Mouse (Mus musculus): Measurements from ENCODE around the gene Lix1. TPM values are rescaled to one million over a fixed set of nuclear protein-coding genes. Genes with fewer than 3 reads are reported as not detected.

Gene Lix1
- polyA plus RNA-seq, 1 experiment from 2014 or later = 0.25 TPM

GRCm38 (mm10) chr17:17425906-17426305 lies 23.4 kb downstream of the Lix1 start:
- Histone ChIP-seq H3K4me2 (ENCODE audit: low read depth, low read length) (no peak overlapping the region), H3K27me3 (ENCODE audit: insufficient read depth, low read length) (no peaks in the 10 kb centered on the region), H3K36me3 (replicated peaks; ENCODE audit: insufficient read depth, low read length) (no peaks in the 10 kb centered on the region), H3K9me3 (ENCODE audit: low read length) (no peaks in the 10 kb centered on the region), H3K4me3 (ENCODE audit: low read depth, low read length) (no peak overlapping the region), H3K4me1 (ENCODE audit: insufficient read depth) (no peaks in the 10 kb centered on the region), H3K27ac (ENCODE audit: low read depth) (no peak overlapping the region), H3K9ac (replicated peaks) (no peak overlapping the region)
- TF ChIP-seq CTCF (IDR thresholded peaks at IDR 0.05; ENCODE audit: low read depth) (no peak), EP300 (IDR thresholded peaks at IDR 0.05; ENCODE audit: low read depth) (no peak)
- WGBS (ENCODE audit: insufficient replicate concordance) = 61% methylated on average over 3 of the region's 3 CpGs
- DNase-seq = no peak
- ATAC-seq = no peak

GRCm38 (mm10) chr17:17428888-17429287 lies 26.4 kb downstream of the Lix1 start:
- 65% methylated on average over 2 of the region's 2 CpGs for WGBS (ENCODE audit: insufficient replicate concordance)
- no peak for ATAC-seq
- Histone ChIP-seq H3K9ac (replicated peaks) (no peak overlapping the region), H3K9me3 (ENCODE audit: low read length) (no peaks in the 10 kb centered on the region), H3K27me3 (ENCODE audit: insufficient read depth, low read length) (no peaks in the 10 kb centered on the region), H3K4me1 (ENCODE audit: insufficient read depth) (no peaks in the 10 kb centered on the region), H3K36me3 (replicated peaks; ENCODE audit: insufficient read depth, low read length) (no peaks in the 10 kb centered on the region), H3K4me3 (ENCODE audit: low read depth, low read length) (no peak overlapping the region), H3K27ac (ENCODE audit: low read depth) (no peak overlapping the region), H3K4me2 (ENCODE audit: low read depth, low read length) (no peak overlapping the region)
- no peak for TF ChIP-seq CTCF (IDR thresholded peaks at IDR 0.05; ENCODE audit: low read depth)
- TF ChIP-seq EP300 (IDR thresholded peaks at IDR 0.05; ENCODE audit: low read depth) = no peak
- DNase-seq = no peak

- no peaks in the 10 kb centered on the region for H3K9me3 ChIP-seq (ENCODE audit: low read length)
- no peak for DNase-seq
- TF ChIP-seq EP300 (IDR thresholded peaks at IDR 0.05; ENCODE audit: low read depth) (no peak), CTCF (IDR thresholded peaks at IDR 0.05; ENCODE audit: low read depth) (no peak)
- H3K27ac ChIP-seq (ENCODE audit: low read depth) = no peak overlapping the region
- no peaks in the 10 kb centered on the region for H3K27me3 ChIP-seq (ENCODE audit: insufficient read depth, low read length)
- WGBS (ENCODE audit: insufficient replicate concordance) = 74% methylated on average over 4 of the region's 4 CpGs
- H3K4me3 ChIP-seq (ENCODE audit: low read depth, low read length) = no peak overlapping the region
- H3K4me1 ChIP-seq (ENCODE audit: insufficient read depth) = no peaks in the 10 kb centered on the region
- H3K36me3 ChIP-seq (replicated peaks; ENCODE audit: insufficient read depth, low read length) = no peaks in the 10 kb centered on the region
- H3K9ac ChIP-seq (replicated peaks) = no peak overlapping the region
- H3K4me2 ChIP-seq (ENCODE audit: low read depth, low read length) = no peak overlapping the region
- ATAC-seq = no peak
These were observed 31.2 kb downstream of the Lix1 start for GRCm38 (mm10) chr17:17433679-17434078.

DNA sequence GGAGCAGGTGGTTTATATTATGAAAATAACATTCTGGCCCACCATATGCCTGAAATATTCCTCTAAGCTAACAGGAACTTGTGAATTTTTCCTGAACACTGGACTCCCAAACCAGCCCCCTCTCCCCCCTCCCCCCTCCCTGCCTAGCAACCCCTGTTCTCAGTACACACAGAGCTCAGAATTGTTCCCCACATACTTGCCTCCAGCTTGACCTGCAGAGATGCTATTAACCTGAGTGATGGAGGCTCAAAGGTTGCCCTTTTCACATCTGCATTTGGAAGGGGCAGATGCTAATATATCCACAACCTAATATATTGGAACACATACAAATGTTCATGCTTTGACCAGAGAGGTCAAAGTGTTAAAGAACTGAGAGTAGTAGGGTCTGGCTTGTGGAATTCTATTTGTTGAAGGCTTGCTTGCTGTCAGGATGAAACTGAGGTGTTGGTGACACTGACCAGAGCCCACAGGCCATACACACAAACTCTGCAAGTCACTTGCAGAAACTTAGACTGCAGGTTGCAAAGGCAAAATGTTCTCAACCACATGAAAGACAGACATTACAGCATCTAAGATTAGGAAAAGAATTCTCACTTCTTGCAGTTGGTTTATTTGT lies 36.2 kb downstream of the Lix1 start:
- DNase-seq = no peak
- no peaks in the 10 kb centered on the region for H3K36me3 ChIP-seq (replicated peaks; ENCODE audit: insufficient read depth, low read length)
- no peak overlapping the region for H3K4me2 ChIP-seq (ENCODE audit: low read depth, low read length)
- TF ChIP-seq CTCF (IDR thresholded peaks at IDR 0.05; ENCODE audit: low read depth) (no peak), EP300 (IDR thresholded peaks at IDR 0.05; ENCODE audit: low read depth) (no peak)
- H3K4me1 ChIP-seq (ENCODE audit: insufficient read depth) = no peaks in the 10 kb centered on the region
- H3K9me3 ChIP-seq (ENCODE audit: low read length) = no peaks in the 10 kb centered on the region
- H3K4me3 ChIP-seq (ENCODE audit: low read depth, low read length) = no peak overlapping the region
- no peak overlapping the region for H3K9ac ChIP-seq (replicated peaks)
- no peak for ATAC-seq
- H3K27me3 ChIP-seq (ENCODE audit: insufficient read depth, low read length) = no peaks in the 10 kb centered on the region
- H3K27ac ChIP-seq (ENCODE audit: low read depth) = no peak overlapping the region

- ATAC-seq = no peak
- TF ChIP-seq EP300 (IDR thresholded peaks at IDR 0.05; ENCODE audit: low read depth) = no peak
- no peak for TF ChIP-seq CTCF (IDR thresholded peaks at IDR 0.05; ENCODE audit: low read depth)
- Histone ChIP-seq H3K36me3 (replicated peaks; ENCODE audit: insufficient read depth, low read length) (no peaks in the 10 kb centered on the region), H3K4me1 (ENCODE audit: insufficient read depth) (no peaks in the 10 kb centered on the region), H3K27me3 (ENCODE audit: insufficient read depth, low read length) (no peaks in the 10 kb centered on the region), H3K27ac (ENCODE audit: low read depth) (no peak overlapping the region), H3K4me2 (ENCODE audit: low read depth, low read length) (no peak overlapping the region), H3K9me3 (ENCODE audit: low read length) (no peaks in the 10 kb centered on the region), H3K9ac (replicated peaks) (no peak overlapping the region), H3K4me3 (ENCODE audit: low read depth, low read length) (no peak overlapping the region)
- no peak for DNase-seq
- 62% methylated on average over 4 of the region's 4 CpGs for WGBS (ENCODE audit: insufficient replicate concordance)
These were observed 39.5 kb downstream of the Lix1 start for GRCm38 (mm10) chr17:17441876-17442498.

DNA sequence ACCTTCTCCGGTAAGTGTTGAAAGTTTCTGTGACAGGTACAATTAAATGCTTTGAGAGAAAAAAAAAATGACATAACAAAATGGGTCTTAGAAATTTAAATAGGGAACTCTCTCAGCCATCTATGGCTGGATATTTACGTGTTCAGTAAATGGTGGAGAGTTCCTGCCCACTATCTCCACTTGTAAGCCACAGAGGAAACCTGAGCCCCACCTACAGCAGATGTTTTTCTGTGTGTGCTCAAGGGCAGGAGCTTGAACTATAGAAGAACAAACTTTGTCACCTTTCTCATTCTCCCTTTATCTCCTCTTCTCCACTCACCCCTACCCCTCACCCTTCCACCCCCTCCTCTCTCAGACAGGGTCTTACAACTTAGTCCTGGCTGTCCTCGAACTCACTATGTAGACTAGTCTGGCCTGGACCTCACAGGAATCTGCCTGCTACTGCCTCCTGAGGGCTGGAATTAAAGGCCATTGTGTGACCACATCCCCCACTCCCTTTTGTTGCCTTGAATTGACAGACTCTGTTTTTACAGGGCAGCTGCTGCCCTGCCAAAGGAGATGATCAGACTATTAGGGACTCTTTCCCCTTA lies 41.9 kb downstream of the Lix1 start:
- 0 out of 2 replicates have a peak, but pooled peaks cover 6% of the 10 kb centered on the region for H3K4me1 ChIP-seq (ENCODE audit: insufficient read depth)
- no peaks in the 10 kb centered on the region for H3K27me3 ChIP-seq (ENCODE audit: insufficient read depth, low read length)
- H3K27ac ChIP-seq (ENCODE audit: low read depth) = no peak overlapping the region
- no peak overlapping the region for H3K4me2 ChIP-seq (ENCODE audit: low read depth, low read length)
- ATAC-seq (no peak), DNase-seq (no peak)
- H3K4me3 ChIP-seq (ENCODE audit: low read depth, low read length) = no peak overlapping the region
- H3K9ac ChIP-seq (replicated peaks) = no peak overlapping the region
- 57% methylated on average over 3 of the region's 3 CpGs for WGBS (ENCODE audit: insufficient replicate concordance)
- H3K9me3 ChIP-seq (ENCODE audit: low read length) = no peaks in the 10 kb centered on the region
- TF ChIP-seq EP300 (IDR thresholded peaks at IDR 0.05; ENCODE audit: low read depth) (no peak), CTCF (IDR thresholded peaks at IDR 0.05; ENCODE audit: low read depth) (no peak)
- H3K36me3 ChIP-seq (replicated peaks; ENCODE audit: insufficient read depth, low read length) = no peaks in the 10 kb centered on the region

All from liver, postnatal 0 days (tissue).